Mouse (Mus musculus) neural tube, embryonic 15.5 days (tissue): Measurements from ENCODE around the gene Rims4. TPM values are rescaled to one million over a fixed set of nuclear protein-coding genes. Genes with fewer than 3 reads are reported as not detected.

Experiments
- ATAC-seq: fragments of 200-750 bp; cut with Nextera tagmentation; 2 replicates; pipeline ENCODE4 v1.8.0; 2017; ENCODE audit warnings: mild to moderate bottlenecking, moderate TSS enrichment, moderate library complexity; ENCODE audit not compliant: low FRiP score
- H3K27ac ChIP-seq: fragments of 300-500 bp; sonication (generic); replicated peaks from 2 replicates; pipeline ENCODE4 v1.5.1; 2015; ENCODE audit warnings: mild to moderate bottlenecking, inconsistent platforms
- H3K27me3 ChIP-seq: fragments of 300-500 bp; sonication (generic); replicated peaks from 2 replicates; pipeline ENCODE4 v1.6.1; 2015; ENCODE audit warnings: inconsistent platforms
- H3K36me3 ChIP-seq: fragments of 300-500 bp; sonication (generic); 2 replicates; pipeline ENCODE4 v1.6.1; 2015; ENCODE audit warnings: inconsistent platforms
- H3K4me1 ChIP-seq: fragments of 300-500 bp; sonication (generic); 2 replicates; pipeline ENCODE4 v1.6.1; 2015; ENCODE audit warnings: inconsistent platforms
- H3K4me2 ChIP-seq: fragments of 300-500 bp; sonication (generic); 2 replicates; pipeline ENCODE4 v1.6.1; 2015; ENCODE audit warnings: inconsistent platforms, mild to moderate bottlenecking, moderate library complexity
- H3K4me3 ChIP-seq: fragments of 300-500 bp; sonication (generic); replicated peaks from 2 replicates; pipeline ENCODE4 v1.5.1; 2015; ENCODE audit warnings: mild to moderate bottlenecking, inconsistent platforms
- H3K9ac ChIP-seq: fragments of 300-500 bp; sonication (generic); replicated peaks from 2 replicates; pipeline ENCODE4 v1.6.1; 2015; ENCODE audit warnings: mild to moderate bottlenecking, inconsistent platforms
- H3K9me3 ChIP-seq: fragments of 300-500 bp; sonication (generic); replicated peaks from 2 replicates; pipeline ENCODE4 v1.6.1; 2016; ENCODE audit warnings: inconsistent platforms
- WGBS: fragments of 180-500 bp; shearing (Covaris S2); methylation state at CpG from one replicate; pipeline ENCODE4 v1.1.7; 2015; ENCODE audit warnings: mixed read lengths; 5-methylcytosine and 5-hydroxymethylcytosine counted together
- polyA plus RNA-seq: library from polyadenylated mRNA; unstranded; fragments of >200 nt; fragmentation: Nextera tagmentation; extraction: Ambion mirVana; gene quantifications from 2 replicates; pipeline ENCODE4 v1.2.1, GENCODE M21; 2015

Gene Rims4
- polyA plus RNA-seq, 1 experiment from 2014 or later, result 17.8 TPM

DNA sequence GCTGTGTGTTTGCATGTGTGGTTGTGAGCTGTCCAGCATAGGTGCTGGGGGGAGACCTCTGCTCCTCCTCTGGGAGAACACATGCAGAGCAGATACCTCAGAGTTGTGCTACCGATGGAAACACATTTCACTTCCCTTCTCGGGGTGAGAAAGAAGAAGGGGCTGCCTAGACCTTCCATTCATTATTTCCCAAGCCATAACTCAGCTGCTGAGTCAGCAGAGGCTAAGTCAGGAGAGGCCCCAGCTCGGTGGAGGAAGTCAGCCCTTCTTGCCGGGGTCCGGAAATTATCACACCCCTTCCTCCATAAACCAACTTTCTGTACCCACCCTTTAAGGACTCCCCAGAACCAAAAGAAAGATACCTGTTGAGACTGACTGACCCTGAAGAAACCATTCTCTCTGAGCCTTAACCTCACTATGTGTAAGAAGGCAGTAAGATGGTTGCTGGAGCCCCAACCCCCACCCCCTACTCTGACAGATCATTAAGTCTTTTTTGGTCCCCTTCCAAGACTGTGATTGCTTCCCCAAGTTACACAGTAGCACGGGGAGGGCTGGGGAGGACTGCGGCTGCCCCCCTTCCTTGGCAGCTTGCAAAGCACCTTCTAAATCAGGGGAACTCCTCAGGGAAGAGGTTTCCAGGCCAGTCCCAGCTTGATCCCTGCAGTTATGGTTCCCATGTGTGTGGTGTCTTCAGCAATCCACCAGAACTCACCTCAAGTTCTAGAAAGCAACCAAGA is 10.1 kb upstream of the Rims4 start:
- no peaks in the 10 kb centered on the region for H3K27me3 ChIP-seq
- no peak overlapping the region for H3K9ac ChIP-seq
- H3K9me3 ChIP-seq, result no peaks in the 10 kb centered on the region
- ATAC-seq, result no peak
- no peak overlapping the region for H3K27ac ChIP-seq
- H3K4me3 ChIP-seq, result no peak overlapping the region
- WGBS, result 61% methylated on average over 7 of the region's 7 CpGs
- H3K4me1 ChIP-seq, result no peaks in the 10 kb centered on the region
- H3K36me3 ChIP-seq, result no peaks in the 10 kb centered on the region
- no peak overlapping the region for H3K4me2 ChIP-seq

DNA sequence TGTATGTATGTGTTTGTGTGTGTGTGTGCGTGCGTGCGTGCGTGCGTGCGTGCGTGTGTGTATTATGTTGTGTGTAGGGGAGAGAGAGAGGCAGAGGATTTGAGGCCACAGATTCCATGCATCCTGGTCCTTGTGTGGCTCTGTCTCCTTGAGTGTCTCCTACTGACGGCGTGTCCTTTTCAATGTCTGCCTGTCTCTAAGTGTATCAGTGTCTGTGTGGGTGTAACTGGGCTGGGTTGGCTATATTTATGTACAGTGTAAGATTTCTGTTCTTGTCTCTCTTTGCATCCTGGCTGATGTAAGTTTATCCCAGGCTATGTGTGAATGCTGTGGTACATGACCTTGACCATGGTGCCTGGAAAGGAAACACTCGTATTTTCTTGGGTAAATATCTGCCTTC is 6.6 kb upstream of the Rims4 start:
- Histone ChIP-seq H3K9me3 (no peaks in the 10 kb centered on the region), H3K9ac (no peak overlapping the region), H3K4me2 (no peak overlapping the region), H3K27me3 (peaks cover 10% of the 10 kb centered on the region; the same call in 1 of the 2 replicates), H3K4me3 (no peak overlapping the region), H3K4me1 (no peaks in the 10 kb centered on the region), H3K27ac (no peak overlapping the region), H3K36me3 (no peaks in the 10 kb centered on the region)
- ATAC-seq, result no peak
- WGBS, result 94% methylated on average over 10 of the region's 10 CpGs

DNA sequence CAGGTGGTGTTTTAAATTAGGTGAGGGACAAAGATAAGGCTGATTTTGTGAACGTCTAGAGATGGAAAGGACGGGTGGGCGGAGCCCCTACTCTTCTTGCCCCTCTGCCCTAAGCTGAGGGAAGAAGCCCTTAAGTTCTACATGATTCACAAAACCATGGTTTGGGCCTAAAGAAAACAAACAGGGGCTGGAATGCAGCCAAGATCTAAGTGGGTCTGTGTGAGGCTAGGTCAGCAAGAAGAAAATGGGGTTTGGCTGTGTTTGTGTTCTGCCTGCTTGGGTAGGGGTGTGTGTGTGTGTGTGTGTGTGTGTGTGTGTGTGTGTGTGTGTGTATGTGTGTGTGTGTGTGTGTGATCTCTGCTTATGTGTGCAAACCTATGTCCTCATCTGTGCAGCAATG is 6.0 kb upstream of the Rims4 start:
- 76% methylated on average over 3 of the region's 3 CpGs for WGBS
- Histone ChIP-seq H3K9ac (no peak overlapping the region), H3K4me1 (peaks cover 4% of the 10 kb centered on the region; the same call in 1 of the 2 replicates), H3K27me3 (peaks cover 15% of the 10 kb centered on the region), H3K4me2 (no peak overlapping the region), H3K27ac (no peak overlapping the region), H3K4me3 (no peak overlapping the region), H3K36me3 (no peaks in the 10 kb centered on the region), H3K9me3 (no peaks in the 10 kb centered on the region)
- no peak for ATAC-seq

DNA sequence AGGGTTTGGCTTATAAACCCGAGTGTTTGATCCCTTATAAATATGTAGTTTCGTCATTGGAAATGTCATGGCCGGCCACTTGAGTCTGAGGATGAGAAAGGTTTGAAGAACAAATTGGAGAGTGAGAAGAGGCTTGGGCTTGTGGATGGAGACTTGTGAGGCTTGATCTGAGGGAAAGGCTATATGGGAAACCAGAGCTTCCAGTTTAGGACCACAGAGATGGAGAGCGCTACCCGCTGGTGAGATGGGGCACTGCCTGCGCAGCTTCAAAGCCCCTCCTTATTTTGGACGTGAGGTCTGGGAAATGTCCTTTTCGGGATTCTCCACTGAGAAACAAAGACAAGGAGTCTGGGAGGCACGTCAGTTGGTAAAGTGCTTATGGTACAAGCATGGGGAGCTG is 4.6 kb upstream of the Rims4 start:
- no peak for ATAC-seq
- WGBS, result 58% methylated on average over 9 of the region's 9 CpGs
- no peak overlapping the region for H3K4me2 ChIP-seq
- no peak overlapping the region for H3K4me3 ChIP-seq
- H3K27ac ChIP-seq, result no peak overlapping the region; the same call in 1 of the 2 replicates
- H3K36me3 ChIP-seq, result no peaks in the 10 kb centered on the region
- no peak overlapping the region for H3K9ac ChIP-seq
- peaks cover 11% of the 10 kb centered on the region for H3K4me1 ChIP-seq
- peaks cover 17% of the 10 kb centered on the region for H3K27me3 ChIP-seq
- no peaks in the 10 kb centered on the region for H3K9me3 ChIP-seq

DNA sequence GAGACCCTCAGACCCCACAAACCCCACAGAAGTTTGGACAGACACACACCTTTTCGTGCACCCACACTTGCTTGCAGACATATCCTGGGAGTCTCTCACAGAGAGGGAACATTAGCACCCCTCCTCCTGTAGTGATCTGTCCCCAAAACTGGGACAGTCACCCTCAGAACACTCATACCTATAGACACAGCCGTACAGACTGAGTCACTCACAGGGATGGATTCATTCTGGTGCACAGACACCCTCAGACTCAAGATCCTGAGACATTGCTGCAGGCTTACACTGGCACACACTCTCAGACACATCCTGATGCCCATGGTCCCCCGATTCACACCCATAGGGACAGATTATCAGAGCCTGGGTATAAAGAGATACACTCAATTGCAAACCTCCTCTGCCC is 1.1 kb upstream of the Rims4 start:
- WGBS, result 69% methylated on average over 3 of the region's 3 CpGs
- peaks cover 26% of the 10 kb centered on the region for H3K27me3 ChIP-seq

DNA sequence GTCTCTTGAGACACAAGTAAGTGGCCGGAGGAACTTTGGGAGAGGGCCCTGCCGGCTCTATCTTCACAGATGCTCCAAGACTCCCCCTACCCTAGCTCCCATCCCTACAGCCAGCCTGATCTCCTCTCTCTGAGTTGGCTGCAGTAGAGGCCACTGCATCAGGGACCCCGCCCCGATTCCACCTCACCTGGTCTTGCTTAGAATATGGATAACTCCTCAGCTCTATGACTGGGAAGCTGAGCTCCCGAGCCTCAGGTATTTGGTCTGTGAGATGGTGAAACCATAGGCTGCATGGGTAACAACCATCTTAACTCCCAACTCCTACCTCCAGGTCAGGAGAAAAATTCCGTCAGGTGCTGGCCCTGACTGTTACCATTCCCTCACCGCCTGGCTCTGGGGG is 1.8 kb downstream of the Rims4 start:
- no peak for ATAC-seq
- Histone ChIP-seq H3K27ac (no peak overlapping the region), H3K9me3 (no peaks in the 10 kb centered on the region), H3K9ac (no peak overlapping the region), H3K36me3 (no peaks in the 10 kb centered on the region), H3K4me1 (peaks cover 70% of the 10 kb centered on the region), H3K27me3 (peaks cover 26% of the 10 kb centered on the region), H3K4me2 (peak overlapping the region; percentile 81), H3K4me3 (peak overlapping the region; percentile 80)
- WGBS, result 90% methylated on average over 7 of the region's 7 CpGs

More for the DNA sequence above, 1.1 kb upstream of the Rims4 start:
- H3K36me3 ChIP-seq, result no peaks in the 10 kb centered on the region
- H3K4me1 ChIP-seq, result peaks cover 45% of the 10 kb centered on the region
- no peak overlapping the region for H3K27ac ChIP-seq
- peak overlapping the region; percentile 81 for H3K4me2 ChIP-seq
- H3K9me3 ChIP-seq, result no peaks in the 10 kb centered on the region
- no peak for ATAC-seq
- H3K4me3 ChIP-seq, result peak overlapping the region; percentile 80; the same call in 1 of the 2 replicates
- no peak overlapping the region for H3K9ac ChIP-seq

DNA sequence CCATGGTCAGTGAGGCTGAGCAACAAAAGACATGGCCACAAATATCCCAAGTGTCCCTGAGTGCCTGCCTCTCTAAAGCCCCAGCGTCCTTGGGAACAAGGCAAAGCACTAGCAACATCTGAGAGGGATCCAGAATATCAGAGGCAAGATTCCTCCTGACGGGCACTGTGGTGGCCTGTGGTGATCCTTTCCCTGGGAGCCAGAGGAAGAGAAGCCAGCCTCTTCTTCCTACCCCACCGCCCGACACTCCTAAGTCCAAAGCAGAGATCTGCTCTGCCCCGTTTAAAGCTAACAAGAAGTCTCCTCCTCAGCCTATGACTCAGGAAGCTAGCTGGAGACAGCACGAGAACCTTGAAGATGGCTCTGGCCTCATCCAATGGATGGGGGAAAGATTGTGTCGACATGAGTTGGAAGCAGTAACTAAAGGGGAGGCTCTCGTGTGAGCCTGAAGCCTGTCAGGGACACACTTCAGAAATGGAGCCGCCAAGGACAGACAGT is 3.1 kb downstream of the Rims4 start:
- no peak overlapping the region; the same call in 1 of the 2 replicates for H3K27ac ChIP-seq
- no peak overlapping the region for H3K4me3 ChIP-seq
- H3K4me1 ChIP-seq, result peaks cover 70% of the 10 kb centered on the region
- 62% methylated on average over 9 of the region's 9 CpGs for WGBS
- peaks cover 19% of the 10 kb centered on the region for H3K27me3 ChIP-seq
- H3K9ac ChIP-seq, result no peak overlapping the region
- ATAC-seq, result no peak
- no peaks in the 10 kb centered on the region for H3K9me3 ChIP-seq
- no peaks in the 10 kb centered on the region for H3K36me3 ChIP-seq
- peak overlapping the region; percentile 54 for H3K4me2 ChIP-seq

DNA sequence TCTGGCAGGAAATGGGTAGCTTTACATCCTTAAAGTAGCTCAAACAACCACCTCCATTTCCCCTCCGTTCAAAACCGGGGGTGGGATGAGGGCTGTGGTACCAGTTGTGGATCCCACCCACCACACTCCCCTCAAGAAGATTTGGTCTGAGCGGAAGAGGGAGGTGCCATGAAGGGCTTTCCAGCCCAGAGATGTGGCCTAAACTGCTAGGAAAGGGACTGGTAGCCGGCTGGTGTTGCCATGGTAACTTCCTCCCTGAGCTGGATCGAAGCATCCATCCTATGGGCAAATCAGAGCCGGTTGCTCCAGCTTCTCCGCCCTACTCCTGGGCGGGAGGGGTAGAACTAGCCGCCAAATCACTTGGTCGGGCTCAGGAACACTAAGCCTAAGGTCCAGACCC is 4.4 kb downstream of the Rims4 start:
- Histone ChIP-seq H3K9ac (peak overlapping the region; percentile 26; the same call in 1 of the 2 replicates), H3K4me3 (peak overlapping the region; percentile 19), H3K9me3 (no peaks in the 10 kb centered on the region), H3K36me3 (no peaks in the 10 kb centered on the region), H3K4me2 (peak overlapping the region; percentile 54), H3K27ac (peak overlapping the region; percentile 75), H3K4me1 (peaks cover 62% of the 10 kb centered on the region), H3K27me3 (peaks cover 9% of the 10 kb centered on the region; the same call in 1 of the 2 replicates)
- 2% methylated on average over 10 of the region's 10 CpGs for WGBS
- ATAC-seq, result peak; percentile 79

DNA sequence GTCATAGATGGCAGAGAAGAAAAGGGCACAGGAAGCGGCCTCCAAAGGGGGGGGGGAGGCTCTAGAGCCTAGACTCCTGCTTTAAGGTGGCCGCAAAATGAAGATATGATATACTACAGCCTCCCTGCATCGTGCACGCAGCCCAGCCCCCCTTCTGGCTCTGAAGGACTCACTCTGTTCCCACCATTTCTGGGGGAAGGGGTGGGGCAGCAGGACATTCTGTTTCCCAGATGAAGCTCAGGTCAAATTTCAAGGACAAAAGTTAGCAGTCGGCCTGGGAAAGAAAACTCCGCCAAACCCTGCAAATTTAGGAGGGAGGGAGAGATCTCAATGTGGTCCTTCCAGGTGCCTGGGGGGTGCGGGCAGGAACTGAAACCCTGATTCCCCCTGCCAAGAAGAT is 4.8 kb downstream of the Rims4 start:
- peak; percentile 7; the same call in 1 of the 2 replicates for ATAC-seq
- Histone ChIP-seq H3K36me3 (no peaks in the 10 kb centered on the region), H3K27ac (peak overlapping the region; percentile 75), H3K9me3 (no peaks in the 10 kb centered on the region), H3K27me3 (peaks cover 9% of the 10 kb centered on the region; the same call in 1 of the 2 replicates), H3K4me3 (peak overlapping the region; percentile 19), H3K4me2 (peak overlapping the region; percentile 54), H3K9ac (peak overlapping the region; percentile 26; the same call in 1 of the 2 replicates), H3K4me1 (peaks cover 60% of the 10 kb centered on the region)
- 22% methylated on average over 7 of the region's 7 CpGs for WGBS

DNA sequence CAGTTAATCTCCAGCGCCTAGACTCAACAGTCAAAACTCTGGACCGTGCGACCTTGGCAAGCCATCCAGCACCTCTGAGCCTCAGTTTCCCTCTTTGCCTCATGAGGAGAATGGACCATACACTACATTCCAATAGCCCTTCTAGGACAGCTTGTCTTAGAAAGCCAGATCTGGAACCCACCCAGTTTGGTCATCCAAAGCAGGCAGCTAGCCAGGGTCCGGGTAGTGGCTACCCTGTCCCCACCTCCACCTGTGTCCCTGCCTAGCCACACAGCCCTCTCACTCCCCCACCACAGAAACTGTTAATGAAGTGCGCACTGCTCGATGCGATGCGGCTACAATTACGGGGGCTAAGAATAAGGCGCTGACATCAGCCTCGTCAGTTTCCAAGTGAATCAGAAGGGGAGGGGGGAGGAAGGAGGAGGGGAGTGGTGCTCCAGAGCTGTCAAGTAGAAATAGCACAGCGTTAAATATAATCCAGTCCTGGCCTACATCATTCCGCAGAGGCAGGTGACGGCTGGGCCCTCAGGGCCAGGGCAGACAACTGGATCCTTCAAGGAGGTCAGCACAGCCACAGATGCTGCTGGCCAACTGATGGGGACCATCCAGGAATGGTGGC is 6.5 kb downstream of the Rims4 start:
- Histone ChIP-seq H3K9ac (no peak overlapping the region), H3K4me1 (peaks cover 47% of the 10 kb centered on the region), H3K4me3 (no peak overlapping the region), H3K27ac (no peak overlapping the region), H3K36me3 (no peaks in the 10 kb centered on the region), H3K4me2 (no peak overlapping the region), H3K9me3 (no peaks in the 10 kb centered on the region), H3K27me3 (peaks cover 1% of the 10 kb centered on the region; the same call in 1 of the 2 replicates)
- 72% methylated on average over 14 of the region's 14 CpGs for WGBS
- no peak for ATAC-seq

DNA sequence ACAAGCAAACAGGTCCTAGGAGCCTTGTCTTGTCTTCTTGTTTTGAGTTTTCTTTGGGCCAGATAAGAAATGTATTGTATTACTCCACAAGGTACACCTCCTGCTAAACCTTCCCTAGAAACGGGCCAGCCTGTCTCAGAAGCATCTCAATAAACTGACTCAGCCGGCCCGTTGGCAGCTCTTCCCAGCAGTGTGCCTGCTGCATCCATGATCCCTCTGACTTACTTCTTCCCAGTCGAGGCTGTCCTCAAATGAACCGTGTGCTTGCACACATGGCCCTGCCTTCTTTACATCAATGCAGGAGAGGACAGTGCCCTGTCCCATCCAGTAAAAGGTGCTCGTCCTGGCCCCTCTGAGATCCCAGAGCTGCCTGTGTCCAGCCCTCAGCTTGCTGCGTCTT is 8.9 kb downstream of the Rims4 start:
- H3K27me3 ChIP-seq, result no peaks in the 10 kb centered on the region
- 84% methylated on average over 7 of the region's 7 CpGs for WGBS

DNA sequence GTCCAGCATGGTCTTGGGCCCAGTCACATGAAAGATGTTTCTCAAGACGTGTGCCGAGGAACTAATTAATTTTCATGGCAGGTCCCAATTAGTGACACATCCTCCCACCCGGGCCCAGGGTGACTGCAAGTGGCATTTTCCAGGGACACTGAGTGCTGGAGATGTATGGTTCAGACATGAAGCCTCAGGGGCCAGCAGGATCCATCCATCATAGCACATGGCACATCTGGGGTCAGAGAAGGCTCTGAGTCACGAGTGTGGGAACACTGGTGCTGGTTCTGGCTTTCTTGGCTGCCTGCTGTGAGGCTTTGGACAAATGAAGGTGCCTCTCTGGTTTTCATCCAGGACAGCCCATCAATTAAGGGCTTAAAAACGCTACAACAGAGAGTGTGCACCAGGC is 11.4 kb downstream of the Rims4 start:
- no peak for ATAC-seq
- Histone ChIP-seq H3K27ac (no peak overlapping the region), H3K27me3 (no peaks in the 10 kb centered on the region), H3K9ac (no peak overlapping the region), H3K4me1 (peaks cover 4% of the 10 kb centered on the region; the same call in 1 of the 2 replicates), H3K4me2 (no peak overlapping the region), H3K9me3 (no peaks in the 10 kb centered on the region), H3K36me3 (no peaks in the 10 kb centered on the region), H3K4me3 (no peak overlapping the region)
- WGBS, result 61% methylated on average over 5 of the region's 5 CpGs

More for the DNA sequence above, 8.9 kb downstream of the Rims4 start:
- H3K4me2 ChIP-seq, result no peak overlapping the region
- peaks cover 25% of the 10 kb centered on the region for H3K4me1 ChIP-seq
- H3K4me3 ChIP-seq, result no peak overlapping the region
- no peaks in the 10 kb centered on the region for H3K36me3 ChIP-seq
- ATAC-seq, result no peak
- no peak overlapping the region for H3K27ac ChIP-seq
- no peaks in the 10 kb centered on the region for H3K9me3 ChIP-seq
- no peak overlapping the region for H3K9ac ChIP-seq
